Mouse (Mus musculus) fibroblast of lung, adult 2 months (primary cell): ENCODE measurements around the gene Zfp777.

Source experiments
- DNase-seq: peaks from one replicate; pipeline ENCODE4 v3.0.0-alpha.2; 2011; ENCODE audit warnings: low read depth

The Zfp777 gene

GRCm38 (mm10) chr6:48025905-48026660, 22.6 kb downstream of the Zfp777 start:
- no peak for DNase-seq

- DNase-seq, result no peak
Observed at GRCm38 (mm10) chr6:48024994-48025345, 23.7 kb downstream of the Zfp777 start.

GRCm38 (mm10) chr6:48024330-48024993, 24.2 kb downstream of the Zfp777 start:
- DNase-seq, result no peak

GRCm38 (mm10) chr6:48022672-48023071, 26.0 kb downstream of the Zfp777 start:
- DNase-seq, result no peak

GRCm38 (mm10) chr6:48021678-48022077, 27.0 kb downstream of the Zfp777 start:
- no peak for DNase-seq

GRCm38 (mm10) chr6:48020006-48020405, 28.7 kb downstream of the Zfp777 start:
- no peak for DNase-seq

GRCm38 (mm10) chr6:48016841-48017240, 31.9 kb downstream of the Zfp777 start:
- DNase-seq, result no peak

- DNase-seq, result no peak
Observed at GRCm38 (mm10) chr6:48016090-48016521, 32.6 kb downstream of the Zfp777 start.

GRCm38 (mm10) chr6:48010727-48011126, 38.0 kb downstream of the Zfp777 start:
- no peak for DNase-seq

- no peak for DNase-seq
Observed at GRCm38 (mm10) chr6:47995661-47996060, 53.0 kb downstream of the Zfp777 start.

GRCm38 (mm10) chr6:47983936-47984335, 64.8 kb downstream of the Zfp777 start:
- no peak for DNase-seq

GRCm38 (mm10) chr6:47978897-47979368, 69.8 kb downstream of the Zfp777 start:
- DNase-seq, result peak; percentile 88

- DNase-seq, result no peak
Observed at GRCm38 (mm10) chr6:47974599-47974998, 74.1 kb downstream of the Zfp777 start.
